Mouse (Mus musculus) left cerebral cortex, postnatal 25 days (tissue): ENCODE measurements around the gene Mfsd4b3. TPM values are rescaled to one million over a fixed set of nuclear protein-coding genes. Genes with fewer than 3 reads are reported as not detected.
A peak's percentile ranks its signal among the peaks of the same experiment; 100 is the strongest.
"Not testable (repeated sequence)": the region's sequence is repeated elsewhere in the genome, so short reads cannot be mapped to it uniquely, and the experiment has no call there.

Source experiments
- DNase-seq, 2 experiments: peaks; one replicate each; pipeline ENCODE4 v3.0.0; 2022; ENCODE audit warnings: low spot score in 2 of 2, mixed read lengths in 1 of 2
- intact Hi-C: fragments of 180-260 bp; cut with DNase I; formaldehyde crosslinking; loops from one replicate; pipeline ENCODE4 v1.15.1; 2025
- total RNA-seq, 2 experiments: library from RNA; stranded (reverse); gene quantifications; 2 replicates each; pipeline ENCODE4 v1.2.3; 2021

Gene Mfsd4b3
- total RNA-seq, result under 1 TPM in 1 of 2 experiments, not detected in 1; 0.21 TPM

DNA sequence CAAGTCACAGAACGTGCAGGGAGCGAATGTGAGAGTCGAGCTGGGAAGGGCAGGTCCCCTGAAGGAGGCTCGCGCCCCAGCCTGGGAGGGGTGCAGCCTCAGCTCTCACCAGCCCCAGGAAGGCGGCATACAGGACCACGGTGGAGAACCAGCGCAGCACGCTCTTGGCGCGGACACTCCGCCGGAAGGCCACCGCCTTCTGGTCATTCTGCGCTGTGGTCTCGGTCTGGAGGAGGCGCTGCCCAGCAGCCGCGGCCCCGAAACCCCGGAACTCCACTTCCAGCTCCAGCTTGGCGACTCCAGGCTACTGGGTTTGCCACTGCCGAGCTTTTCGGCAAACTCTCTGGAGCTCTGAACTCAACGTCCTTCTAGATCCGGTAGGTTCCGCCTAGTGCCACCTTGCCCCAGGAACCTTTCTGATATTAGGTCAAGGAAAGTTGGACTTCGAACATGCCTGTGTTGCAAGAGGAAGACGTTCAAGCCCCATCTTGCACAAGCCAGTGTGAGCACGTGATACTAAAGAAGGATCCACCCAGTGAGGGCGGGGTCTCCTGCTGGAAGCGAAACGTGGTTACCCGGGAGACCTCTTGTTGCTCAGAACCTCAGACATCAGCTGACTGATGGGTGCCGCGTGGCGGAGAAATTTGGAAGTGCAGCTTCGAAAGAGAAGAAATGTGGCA lies at the start of gene Mfsd4b3:
Gene Mfsd4b3, minus strand, starts transcription at position 393 of the 680 bp plus-strand sequence.
- peak; percentile 90 to 93 for DNase-seq

GRCm38 (mm10) chr10:40009591-40009990 lies 49.6 kb upstream of the Mfsd4b3 start:
- DNase-seq, result no peak
- intact Hi-C loops, result no loop called here

More for the DNA sequence above, at the start of gene Mfsd4b3:
- intact Hi-C loops, result no loop called here

DNA sequence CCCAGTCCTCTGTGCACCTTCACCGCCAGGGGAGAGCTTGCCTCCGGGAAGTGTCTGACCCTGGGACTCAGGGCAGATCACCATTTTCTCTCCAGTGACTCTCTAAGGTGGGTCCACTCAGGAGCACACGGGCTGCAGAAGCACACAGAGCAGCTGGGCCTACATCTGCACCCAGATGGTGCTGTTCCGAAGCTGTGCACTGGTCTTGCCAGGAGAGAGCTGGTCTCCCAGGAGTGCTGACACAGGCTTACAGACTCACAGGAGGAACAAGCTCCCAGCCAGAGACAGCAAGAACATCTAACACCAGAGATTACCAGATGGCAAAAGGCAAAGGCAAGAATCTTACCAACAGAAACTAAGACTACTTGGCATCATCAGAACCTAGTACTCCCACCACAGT lies 48.9 kb upstream of the Mfsd4b3 start:
- DNase-seq, intact Hi-C loops: not testable (repeated sequence)

DNA sequence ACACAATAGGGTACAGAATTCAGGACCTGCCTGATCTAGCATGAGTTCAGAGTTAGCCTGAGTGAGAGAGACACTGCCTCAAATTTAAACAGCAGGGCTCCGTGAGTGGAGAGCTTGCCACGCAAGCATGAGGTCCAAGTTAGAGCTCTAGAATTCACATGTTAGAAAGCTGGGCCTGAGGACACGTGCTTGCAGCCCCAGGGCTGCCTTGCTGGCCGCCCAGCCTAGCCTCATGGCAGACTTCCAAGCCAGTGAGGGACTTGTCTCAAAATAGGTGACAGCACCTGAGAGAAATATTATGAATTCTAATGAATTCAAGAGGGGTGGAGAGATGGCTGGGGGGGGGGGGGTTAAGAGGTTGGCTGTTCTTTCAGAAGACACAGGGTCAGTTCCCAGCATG lies 48.0 kb upstream of the Mfsd4b3 start:
- intact Hi-C loops, result no loop called here
- no peak for DNase-seq

DNA sequence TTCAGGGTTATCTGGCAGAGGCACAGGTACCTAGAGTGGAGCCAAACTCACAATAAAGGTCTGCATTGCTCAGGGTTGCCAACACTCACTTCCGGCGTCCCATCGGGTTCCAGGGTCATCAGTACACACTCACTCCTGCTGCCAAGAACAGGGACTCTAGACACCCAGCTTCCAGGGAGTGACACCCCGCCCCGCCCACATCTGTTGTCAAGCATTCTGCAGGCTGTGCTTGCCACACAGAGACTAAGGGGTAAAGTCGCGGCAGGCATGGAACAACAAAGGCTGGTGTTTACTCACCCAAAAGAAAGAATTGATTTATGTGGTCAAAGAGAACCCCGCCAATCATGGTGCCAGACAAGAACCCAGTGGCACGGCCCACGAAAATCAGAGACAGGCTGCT lies 47.0 kb upstream of the Mfsd4b3 start:
- intact Hi-C loops, result no loop called here
- no peak for DNase-seq

- no peak for DNase-seq
- intact Hi-C loops, result no loop called here
Observed at GRCm38 (mm10) chr10:40000746-40001145, 40.8 kb upstream of the Mfsd4b3 start.

GRCm38 (mm10) chr10:39991155-39991554 lies 31.2 kb upstream of the Mfsd4b3 start:
- intact Hi-C loops, result no loop called here
- DNase-seq, result no peak

DNA sequence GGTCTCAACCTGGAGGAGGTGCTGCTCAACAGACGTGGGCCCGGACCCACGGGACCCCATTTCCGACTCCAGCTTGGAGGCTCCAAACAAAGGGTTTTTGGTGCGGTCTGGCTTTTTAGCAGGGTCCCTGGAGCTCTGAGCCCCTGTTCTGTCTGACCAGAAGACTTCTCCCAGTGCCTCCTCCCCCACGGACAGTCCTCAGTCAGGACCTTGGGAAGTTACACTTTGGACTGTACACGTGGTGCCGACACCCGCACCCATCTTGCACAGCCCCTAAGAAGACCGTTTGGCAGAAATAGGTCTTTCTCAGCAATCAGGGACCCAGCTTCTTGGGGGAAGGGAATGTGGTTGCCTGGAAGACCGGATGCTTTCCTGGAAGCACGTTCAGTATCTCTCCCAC lies 26.5 kb upstream of the Mfsd4b3 start, which contains the start of gene Mfsd4b5:
Gene Mfsd4b5, minus strand, starts transcription at position 181 of the 400 bp plus-strand sequence.
- no peak for DNase-seq
- intact Hi-C loops, result no loop called here

- intact Hi-C loops, result no loop called here
- no peak for DNase-seq
Observed at GRCm38 (mm10) chr10:39982604-39983003, 22.7 kb upstream of the Mfsd4b3 start.

DNA sequence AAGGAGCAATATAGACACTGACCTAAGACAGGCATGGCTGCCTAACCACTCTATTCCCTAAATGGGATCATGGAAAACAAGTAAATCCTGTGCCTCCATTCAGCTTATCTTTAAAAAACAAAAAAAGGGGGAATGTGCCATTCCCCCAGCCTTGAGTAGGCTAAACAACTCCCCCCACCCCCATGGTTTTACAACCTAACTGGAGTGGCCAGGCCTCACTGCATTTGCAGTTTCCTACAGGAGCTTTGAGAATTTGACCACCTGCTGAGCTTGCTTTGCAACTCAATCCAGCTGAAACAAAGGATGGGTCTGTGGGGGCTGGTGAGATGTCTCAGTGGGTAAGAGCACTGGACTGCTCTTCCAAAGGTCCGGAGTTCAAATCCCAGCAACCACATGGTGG lies 18.3 kb upstream of the Mfsd4b3 start:
- intact Hi-C loops, result no loop called here
- no peak for DNase-seq

DNA sequence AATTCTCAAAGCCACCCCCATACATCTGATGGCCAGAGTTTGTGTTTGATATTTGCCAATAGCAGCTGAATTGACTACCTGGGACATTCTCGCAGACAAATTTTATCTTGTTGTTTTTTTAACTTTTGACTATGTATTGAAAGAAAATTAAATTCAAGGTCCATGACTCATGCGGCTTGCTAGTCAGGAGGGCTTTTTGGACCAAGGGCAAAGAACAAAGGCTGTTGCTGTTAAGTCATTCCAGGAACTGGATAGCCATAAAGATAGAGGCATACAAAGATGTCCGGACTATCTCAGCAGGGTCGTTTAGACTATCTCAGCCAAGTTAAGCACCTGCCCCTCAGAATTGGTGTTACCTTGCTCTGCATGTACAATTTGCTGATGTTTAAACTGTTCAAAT lies 17.4 kb upstream of the Mfsd4b3 start:
- intact Hi-C loops, result no loop called here
- no peak for DNase-seq

- intact Hi-C loops, result no loop called here
- DNase-seq, result no peak
Observed at GRCm38 (mm10) chr10:39975771-39976170, 15.8 kb upstream of the Mfsd4b3 start.

- DNase-seq, result peak in 1 of 2 experiments; percentile 46
- intact Hi-C loops, result no loop called here
Observed at GRCm38 (mm10) chr10:39974982-39975381, 15.0 kb upstream of the Mfsd4b3 start.

DNA sequence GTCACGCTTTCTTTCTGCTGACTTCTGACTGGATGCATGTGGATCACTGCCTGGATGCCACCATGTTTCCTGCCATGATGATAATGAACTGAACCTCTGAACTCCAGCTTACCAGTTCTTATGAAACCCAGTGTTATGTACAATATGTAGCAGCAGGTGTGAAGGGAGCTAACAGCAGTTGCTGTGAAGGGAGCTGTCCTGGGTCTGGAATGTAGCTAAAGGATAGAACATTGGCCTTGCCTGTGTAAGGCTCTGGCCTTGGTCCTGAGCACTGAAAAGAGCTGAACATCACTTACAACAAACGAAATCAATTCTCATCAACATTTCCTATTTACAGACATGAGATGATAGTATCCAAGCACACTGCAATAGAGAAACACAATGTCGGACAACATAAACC lies 7.6 kb upstream of the Mfsd4b3 start:
- intact Hi-C loops, result no loop called here
- no peak for DNase-seq

GRCm38 (mm10) chr10:39961906-39962305 lies 2.0 kb upstream of the Mfsd4b3 start:
- intact Hi-C loops, result no loop called here

DNA sequence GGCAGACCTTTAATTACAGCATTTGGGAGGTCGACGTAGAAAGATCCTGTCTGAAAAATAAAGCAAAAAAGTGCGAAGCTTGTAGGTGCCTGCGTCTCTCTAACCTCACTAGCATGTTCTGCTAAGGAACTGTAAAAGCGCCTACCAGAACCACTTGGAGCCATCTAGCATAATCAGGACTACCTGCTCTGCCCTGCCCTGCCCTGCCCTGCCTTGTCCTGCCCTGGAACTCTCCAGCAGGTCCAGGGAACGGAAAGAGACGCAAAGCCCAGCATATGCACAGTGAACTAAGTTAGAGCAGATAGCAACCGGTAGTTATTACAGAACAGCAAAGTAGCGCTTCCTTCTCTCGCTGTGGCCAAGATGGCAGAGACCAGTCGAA lies 479 bp upstream of the Mfsd4b3 start:
- no peak for DNase-seq
- intact Hi-C loops, result no loop called here

More at GRCm38 (mm10) chr10:39961906-39962305, 2.0 kb upstream of the Mfsd4b3 start:
- no peak for DNase-seq

GRCm38 (mm10) chr10:39958266-39958665 lies 1.7 kb downstream of the Mfsd4b3 start:
- intact Hi-C loops, result loop anchor here (1.0 kb wide), 1 partner anchor 254 kb away; no protein-coding TSS in a partner anchor

GRCm38 (mm10) chr10:39956340-39956878 lies 3.5 kb downstream of the Mfsd4b3 start:
- DNase-seq, result no peak
- intact Hi-C loops, result no loop called here

More at GRCm38 (mm10) chr10:39958266-39958665, 1.7 kb downstream of the Mfsd4b3 start:
- peak; percentile 8 to 55 for DNase-seq

DNA sequence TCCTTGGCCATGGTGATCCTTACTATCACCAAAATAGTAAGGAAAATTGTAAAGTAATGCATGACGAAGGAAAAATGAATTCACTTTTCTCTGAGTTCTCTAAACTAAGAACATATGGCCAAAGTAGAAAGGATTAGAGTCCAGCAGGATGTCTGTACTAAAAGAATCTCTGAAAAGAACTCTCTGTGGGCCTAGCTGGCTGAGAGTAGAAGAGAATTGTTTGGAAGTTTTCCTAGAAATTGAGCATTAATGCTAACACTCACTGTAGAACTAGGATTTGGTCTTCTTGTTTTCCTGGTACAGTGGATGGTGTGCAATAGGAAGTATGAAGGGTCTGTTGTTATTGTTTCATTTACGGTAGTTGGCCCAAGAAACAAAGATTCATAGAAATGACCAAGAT lies 4.8 kb downstream of the Mfsd4b3 start:
- intact Hi-C loops, result no loop called here
- no peak for DNase-seq

- no peak for DNase-seq
- intact Hi-C loops, result no loop called here
Observed at GRCm38 (mm10) chr10:39949377-39949954, 10.5 kb downstream of the Mfsd4b3 start.

DNA sequence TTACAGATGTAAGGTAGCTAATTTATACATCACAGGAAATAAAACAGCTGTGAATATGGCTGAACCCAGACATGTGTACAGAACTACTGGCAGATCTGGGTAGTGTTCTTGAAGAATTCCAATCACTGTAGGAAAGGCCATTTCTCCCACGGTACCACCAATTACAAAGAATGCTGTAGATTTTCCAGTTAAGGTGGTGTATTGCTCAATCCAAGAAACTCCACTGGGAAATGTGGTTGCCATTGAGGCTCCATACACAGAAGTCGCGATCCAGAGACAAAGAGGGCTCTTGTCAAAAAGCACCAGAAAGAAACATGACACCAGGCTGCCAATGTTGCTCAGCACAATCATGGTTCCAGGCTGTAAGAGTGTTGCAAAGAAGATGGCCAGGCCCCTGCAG lies 12.8 kb downstream of the Mfsd4b3 start:
- intact Hi-C loops, DNase-seq: not testable (repeated sequence)
